Mouse (Mus musculus): ENCODE measurements around the gene 2010111I01Rik.

GRCm38 (mm10) chr13:63187145-63188143 is 222.8 kb downstream of the 2010111I01Rik start:
- no peak for TF ChIP-seq CTCF (IDR thresholded peaks at IDR 0.05; ENCODE audit: extremely low read depth, insufficient read depth, insufficient read length, insufficient replicate concordance)
- TF ChIP-seq POLR2A (IDR thresholded peaks at IDR 0.05; ENCODE audit: low read depth, low read length) = no peak
